Mouse (Mus musculus) heart, postnatal 0 days (tissue): ENCODE measurements around the gene Hsd17b1. TPM values are rescaled to one million over a fixed set of nuclear protein-coding genes. Genes with fewer than 3 reads are reported as not detected.
"Not testable (repeated sequence)": the region's sequence is repeated elsewhere in the genome, so short reads cannot be mapped to it uniquely, and the experiment has no call there.

ENCODE experiments used
- ATAC-seq: fragments of 200-750 bp; cut with Nextera tagmentation; 2 replicates; pipeline ENCODE4 v1.8.0; 2017; ENCODE audit warnings: low read depth, moderate number of reproducible peaks, moderate library complexity; ENCODE audit not compliant: insufficient read depth
- DNase-seq: peaks from one replicate; pipeline ENCODE4 v3.0.0-alpha.2; 2016; ENCODE audit warnings: low spot score
- H3K27ac ChIP-seq: fragments of 300-500 bp; sonication (generic); 2 replicates; pipeline ENCODE4 v1.5.1; 2014; ENCODE audit warnings: low read depth, mild to moderate bottlenecking
- H3K27me3 ChIP-seq: fragments of 300-500 bp; sonication (generic); 2 replicates; pipeline ENCODE4 v1.6.1; 2014; ENCODE audit warnings: low read length, mixed read lengths; ENCODE audit not compliant: control insufficient read depth, insufficient read depth
- H3K36me3 ChIP-seq: fragments of 300-500 bp; sonication (generic); replicated peaks from 2 replicates; pipeline ENCODE4 v1.6.1; 2014; ENCODE audit warnings: low read length, mixed read lengths; ENCODE audit not compliant: control insufficient read depth, insufficient read depth
- H3K4me1 ChIP-seq: fragments of 300-500 bp; sonication (generic); 2 replicates; pipeline ENCODE4 v1.6.1; 2014; ENCODE audit warnings: antibody characterized with exemption; ENCODE audit not compliant: control insufficient read depth, insufficient read depth
- H3K4me2 ChIP-seq: fragments of 300-500 bp; sonication (generic); 2 replicates; pipeline ENCODE4 v1.6.1; 2014; ENCODE audit warnings: low read depth, mild to moderate bottlenecking, low read length, moderate library complexity
- H3K4me3 ChIP-seq: fragments of 300-500 bp; sonication (generic); 2 replicates; pipeline ENCODE4 v1.5.1; 2014; ENCODE audit warnings: low read depth, low read length
- H3K9ac ChIP-seq: fragments of 300-500 bp; sonication (generic); replicated peaks from 2 replicates; pipeline ENCODE4 v1.6.1; 2014; ENCODE audit warnings: low read depth, low read length, mixed read lengths
- H3K9me3 ChIP-seq: fragments of 300-500 bp; sonication (generic); replicated peaks from 2 replicates; pipeline ENCODE4 v1.6.1; 2016; ENCODE audit warnings: low read length; ENCODE audit not compliant: control insufficient read depth
- CTCF ChIP-seq: IDR thresholded peaks from 2 replicates; pipeline ENCODE4 v1.5.1; 2016; ENCODE audit warnings: antibody characterized with exemption, control low read depth, low read depth
- EP300 ChIP-seq: IDR thresholded peaks from 2 replicates; pipeline ENCODE4 v1.6.1; 2016; ENCODE audit warnings: antibody characterized with exemption, low read depth
- WGBS: fragments of 180-500 bp; shearing (Covaris S2); extraction: QIAGEN DNeasy Blood & Tissue Kit; methylation state at CpG from one replicate; pipeline ENCODE4 v1.1.7; 2014; 5-methylcytosine and 5-hydroxymethylcytosine counted together
- microRNA-seq: library from miRNA; unstranded; fragments of <30 nt; microRNA quantifications from one replicate; pipeline ENCODE4, GENCODE M21; 2016
- polyA plus RNA-seq: library from polyadenylated mRNA; unstranded; fragments of >200 nt; fragmentation: Nextera tagmentation; extraction: Ambion mirVana; gene quantifications from 2 replicates; pipeline ENCODE4 v1.2.1, GENCODE M21; 2015
- total RNA-seq: library from RNA; depleted of rRNA; stranded (reverse); fragments of >200 nt; gene quantifications from 2 replicates; pipeline ENCODE4 v1.2.3, GENCODE M21; 2014; ENCODE audit warnings: low replicate concordance; rRNA removed

Hsd17b1 gene
- total and polyA plus RNA-seq, 2 experiments from 2014 or later, result not detected

DNA sequence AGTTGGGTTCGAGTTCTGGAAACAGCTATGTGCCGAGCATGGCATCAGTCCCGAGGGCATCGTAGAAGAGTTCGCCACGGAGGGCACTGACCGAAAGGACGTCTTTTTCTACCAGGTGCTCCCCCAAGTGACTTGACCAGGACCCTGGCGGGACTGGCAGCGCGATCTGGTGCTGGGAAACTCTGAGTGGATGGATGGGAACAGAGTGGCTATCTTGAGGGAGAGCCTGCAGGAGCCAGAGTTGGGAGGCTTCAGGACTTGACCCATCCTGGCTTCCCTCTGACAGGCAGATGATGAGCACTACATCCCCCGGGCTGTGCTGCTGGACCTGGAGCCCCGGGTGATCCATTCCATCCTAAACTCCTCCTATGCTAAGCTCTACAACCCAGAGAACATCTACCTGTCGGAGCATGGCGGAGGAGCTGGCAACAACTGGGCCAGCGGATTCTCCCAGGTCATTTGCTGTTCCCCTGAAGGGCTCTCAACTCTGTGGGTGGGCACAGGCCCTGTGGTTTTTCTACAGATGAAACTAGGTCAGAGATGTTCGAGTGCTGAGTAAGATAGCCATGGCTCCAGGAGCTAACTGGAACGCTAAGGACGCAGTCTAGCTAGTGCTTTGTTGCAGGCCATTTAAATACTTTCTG, 42.5 kb downstream of the Hsd17b1 start:
- Histone ChIP-seq H3K4me1 (peaks cover 24% of the 10 kb centered on the region), H3K27ac (peak overlapping the region; percentile 81), H3K36me3 (peaks cover 24% of the 10 kb centered on the region), H3K4me2 (peak overlapping the region; percentile 73), H3K9me3 (no peaks in the 10 kb centered on the region), H3K4me3 (peak overlapping the region; percentile 74), H3K9ac (peak overlapping the region; percentile 55), H3K27me3 (no peaks in the 10 kb centered on the region)
- 19% methylated on average over 19 of the region's 19 CpGs for WGBS
- DNase-seq, result no peak
- no peak for ATAC-seq
- no peak for TF ChIP-seq EP300
- TF ChIP-seq CTCF, result no peak

DNA sequence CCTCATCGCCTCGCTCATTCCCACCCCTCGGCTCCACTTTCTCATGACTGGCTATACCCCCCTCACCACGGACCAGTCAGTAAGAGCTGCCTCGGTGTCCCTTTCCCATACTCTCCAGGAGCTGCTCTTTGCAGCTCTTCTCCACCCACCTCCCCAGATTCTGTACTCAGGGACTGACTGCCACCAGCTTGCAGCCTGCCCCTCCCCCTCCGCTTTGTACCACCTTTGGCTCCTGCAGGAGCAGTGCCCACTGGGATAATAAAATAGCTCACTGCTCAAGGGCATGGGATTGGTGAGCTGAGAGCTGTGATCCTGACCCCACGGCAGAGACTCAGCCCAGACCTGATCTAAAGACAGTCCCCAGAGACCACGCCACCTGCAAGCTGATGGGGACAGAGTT, 46.3 kb downstream of the Hsd17b1 start:
- not testable (repeated sequence) for H3K27me3 ChIP-seq, H3K4me3 ChIP-seq, H3K4me2 ChIP-seq, DNase-seq, H3K4me1 ChIP-seq, H3K9ac ChIP-seq, H3K9me3 ChIP-seq, H3K27ac ChIP-seq, ATAC-seq
- 95% methylated on average over 8 of the region's 8 CpGs for WGBS
- peaks cover 36% of the 10 kb centered on the region for H3K36me3 ChIP-seq

DNA sequence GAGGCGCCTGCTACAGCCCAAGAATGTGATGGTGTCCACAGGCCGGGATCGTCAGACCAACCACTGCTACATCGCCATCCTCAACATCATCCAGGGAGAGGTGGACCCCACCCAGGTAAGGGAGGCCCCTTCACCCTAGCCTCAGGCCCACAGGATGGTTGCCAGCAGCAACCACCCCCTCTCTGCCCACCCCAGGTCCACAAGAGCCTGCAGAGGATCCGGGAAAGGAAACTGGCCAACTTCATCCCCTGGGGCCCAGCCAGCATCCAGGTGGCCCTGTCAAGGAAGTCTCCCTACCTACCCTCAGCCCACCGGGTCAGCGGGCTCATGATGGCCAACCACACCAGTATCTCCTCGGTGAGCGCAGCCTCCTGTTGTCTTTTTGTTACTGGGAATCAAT, 46.8 kb downstream of the Hsd17b1 start:
- H3K27ac ChIP-seq, H3K27me3 ChIP-seq, DNase-seq, H3K4me2 ChIP-seq, H3K4me1 ChIP-seq, ATAC-seq, H3K4me3 ChIP-seq, H3K9ac ChIP-seq, H3K9me3 ChIP-seq: not testable (repeated sequence)
- 90% methylated on average over 7 of the region's 9 CpGs for WGBS
- H3K36me3 ChIP-seq, result peaks cover 36% of the 10 kb centered on the region

DNA sequence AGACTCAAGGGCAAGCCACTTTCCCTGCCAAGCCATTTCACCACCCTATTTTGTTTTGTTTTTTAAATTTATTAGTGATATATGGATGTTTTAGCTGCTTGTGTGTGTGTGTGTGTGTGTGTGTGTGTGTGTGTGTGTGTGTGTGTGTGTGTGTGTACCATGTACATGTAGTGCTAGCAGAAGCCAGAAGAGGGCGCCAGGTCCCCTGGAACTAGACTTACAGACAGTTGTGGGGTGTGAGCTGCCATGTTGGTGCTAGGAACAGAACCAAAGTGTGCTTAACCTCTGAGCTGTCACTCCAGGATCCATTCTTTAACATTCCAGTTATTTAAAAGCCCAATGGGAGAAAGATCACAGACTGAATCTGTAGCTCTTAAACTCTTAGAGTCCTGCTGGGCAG, 48.9 kb downstream of the Hsd17b1 start:
- no peak for TF ChIP-seq CTCF
- no peak for TF ChIP-seq EP300
- no peaks in the 10 kb centered on the region for H3K9me3 ChIP-seq
- WGBS, result 61% methylated on average over 1 of the region's 1 CpGs
- ATAC-seq, result no peak
- no peak overlapping the region for H3K4me3 ChIP-seq
- no peak overlapping the region for H3K4me2 ChIP-seq
- no peaks in the 10 kb centered on the region for H3K27me3 ChIP-seq
- peaks cover 8% of the 10 kb centered on the region; the same call in 1 of the 2 replicates for H3K4me1 ChIP-seq
- H3K27ac ChIP-seq, result no peak overlapping the region
- no peak for DNase-seq
- H3K36me3 ChIP-seq, result peaks cover 36% of the 10 kb centered on the region
- H3K9ac ChIP-seq, result no peak overlapping the region

DNA sequence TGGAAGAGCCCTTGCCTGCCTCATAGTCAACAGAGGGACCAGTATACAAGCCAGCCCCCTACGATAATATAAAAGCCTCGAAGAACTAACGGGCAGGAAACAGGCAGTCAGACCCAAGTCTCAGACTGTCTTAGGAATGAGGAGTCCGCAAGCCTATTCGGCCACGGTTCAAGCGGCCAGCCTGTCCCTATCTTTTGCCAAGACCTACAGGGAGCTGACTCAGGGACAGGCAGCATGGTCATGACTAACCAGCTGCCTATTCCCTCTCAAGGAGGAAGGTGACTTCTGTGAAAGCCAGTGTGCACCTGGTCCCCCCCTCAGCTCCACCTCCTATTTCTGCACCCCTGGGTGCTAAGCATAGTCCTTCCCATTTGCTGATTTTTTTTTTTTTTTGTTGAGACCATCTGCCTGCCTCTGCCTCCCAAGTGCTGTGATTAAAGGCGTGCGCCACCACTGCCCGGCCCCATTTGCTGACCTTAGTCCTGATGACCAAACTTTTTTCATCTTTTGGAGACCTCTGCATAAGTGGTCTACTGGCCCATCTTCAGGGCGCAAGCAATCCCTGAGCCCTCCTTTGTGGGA, 50.9 kb downstream of the Hsd17b1 start:
- H3K27ac ChIP-seq, result no peak overlapping the region
- DNase-seq, result no peak
- H3K27me3 ChIP-seq, result no peaks in the 10 kb centered on the region
- H3K36me3 ChIP-seq, result peaks cover 17% of the 10 kb centered on the region
- H3K9me3 ChIP-seq, result no peaks in the 10 kb centered on the region
- no peak for TF ChIP-seq EP300
- TF ChIP-seq CTCF, result no peak
- no peak for ATAC-seq
- H3K9ac ChIP-seq, result no peak overlapping the region
- 79% methylated on average over 11 of the region's 11 CpGs for WGBS
- no peak overlapping the region for H3K4me3 ChIP-seq
- H3K4me1 ChIP-seq, result peaks cover 9% of the 10 kb centered on the region; the same call in 1 of the 2 replicates
- H3K4me2 ChIP-seq, result no peak overlapping the region

Small RNA genes within 50 kb of the gene (microRNA-seq; reads per million reads assigned to microRNA genes)
- gene Mir6928, result 1.2 reads per million

Other genes starting within 250 kb of the Hsd17b1 start
- 29.2 and 48.2 TPM in 2 replicates for gene Stat5b, start 227.7 kb upstream of the Hsd17b1 start, total RNA-seq
- gene Stat5b, start 227.7 kb upstream of the Hsd17b1 start, polyA plus RNA-seq, result 22.5 and 23.3 TPM in 2 replicates
- 12.6 and 21.3 TPM in 2 replicates for gene Stat5a, start 219.1 kb upstream of the Hsd17b1 start, total RNA-seq
- 9.6 and 11.7 TPM in 2 replicates for gene Stat5a, start 219.1 kb upstream of the Hsd17b1 start, polyA plus RNA-seq
- gene Stat3, start 138.9 kb upstream of the Hsd17b1 start, total RNA-seq, result 105 and 128 TPM in 2 replicates
- 53.5 and 65.7 TPM in 2 replicates for gene Stat3, start 138.9 kb upstream of the Hsd17b1 start, polyA plus RNA-seq
- 274 and 305 TPM in 2 replicates for gene Cavin1, start 107.5 kb upstream of the Hsd17b1 start, total RNA-seq
- 401 and 442 TPM in 2 replicates for gene Cavin1, start 107.5 kb upstream of the Hsd17b1 start, polyA plus RNA-seq
- gene Atp6v0a1, start 69.0 kb upstream of the Hsd17b1 start, total RNA-seq, result 57.0 and 57.1 TPM in 2 replicates
- 49.2 and 50.3 TPM in 2 replicates for gene Atp6v0a1, start 69.0 kb upstream of the Hsd17b1 start, polyA plus RNA-seq
- gene Naglu, start 8.4 kb upstream of the Hsd17b1 start, total RNA-seq, result 15.8 and 20.2 TPM in 2 replicates
- 10.3 and 12.0 TPM in 2 replicates for gene Naglu, start 8.4 kb upstream of the Hsd17b1 start, polyA plus RNA-seq
- 44.6 and 64.1 TPM in 2 replicates for gene Coasy, start 4.2 kb downstream of the Hsd17b1 start, total RNA-seq
- gene Coasy, start 4.2 kb downstream of the Hsd17b1 start, polyA plus RNA-seq, result 26.8 and 26.9 TPM in 2 replicates
- 21.8 and 46.6 TPM in 2 replicates for gene Mlx, start 8.9 kb downstream of the Hsd17b1 start, total RNA-seq
- gene Mlx, start 8.9 kb downstream of the Hsd17b1 start, polyA plus RNA-seq, result 26.7 and 29.0 TPM in 2 replicates
- 1.2 and 7.3 TPM in 2 replicates for gene Psmc3ip, start 17.0 kb downstream of the Hsd17b1 start, total RNA-seq
- gene Psmc3ip, start 17.0 kb downstream of the Hsd17b1 start, polyA plus RNA-seq, result 10.3 and 12.0 TPM in 2 replicates
- 44.8 and 47.6 TPM in 2 replicates for gene Retreg3, start 41.5 kb downstream of the Hsd17b1 start, total RNA-seq
- 11.3 and 11.7 TPM in 2 replicates for gene Retreg3, start 41.5 kb downstream of the Hsd17b1 start, polyA plus RNA-seq
- gene Tubg1, start 41.5 kb downstream of the Hsd17b1 start, total RNA-seq, result 47.4 and 54.8 TPM in 2 replicates
- gene Tubg1, start 41.5 kb downstream of the Hsd17b1 start, polyA plus RNA-seq, result 38.7 and 39.4 TPM in 2 replicates
- gene Tubg2, start 77.5 kb downstream of the Hsd17b1 start, total RNA-seq, result 0.08 TPM in 1 of 2 replicates, not detected in the other
- gene Tubg2, start 77.5 kb downstream of the Hsd17b1 start, polyA plus RNA-seq, result 1.8 and 2.1 TPM in 2 replicates
- 0.54 and 1.4 TPM in 2 replicates for gene Cntnap1, start 92.1 kb downstream of the Hsd17b1 start, total RNA-seq
- gene Cntnap1, start 92.1 kb downstream of the Hsd17b1 start, polyA plus RNA-seq, result 0.20 and 0.21 TPM in 2 replicates
- 22.0 and 23.2 TPM in 2 replicates for gene Plekhh3, start 92.9 kb downstream of the Hsd17b1 start, total RNA-seq
- gene Plekhh3, start 92.9 kb downstream of the Hsd17b1 start, polyA plus RNA-seq, result 9.5 and 10.6 TPM in 2 replicates
- gene Ccr10, start 97.0 kb downstream of the Hsd17b1 start, total RNA-seq, result 0.19 TPM in 1 of 2 replicates, not detected in the other
- 0.31 and 0.52 TPM in 2 replicates for gene Ccr10, start 97.0 kb downstream of the Hsd17b1 start, polyA plus RNA-seq
- 12.0 and 16.4 TPM in 2 replicates for gene Ezh1, start 148.1 kb downstream of the Hsd17b1 start, total RNA-seq
- 12.1 and 13.1 TPM in 2 replicates for gene Ezh1, start 148.1 kb downstream of the Hsd17b1 start, polyA plus RNA-seq
- gene Ramp2, start 167.6 kb downstream of the Hsd17b1 start, total RNA-seq, result 159 and 253 TPM in 2 replicates
- gene Ramp2, start 167.6 kb downstream of the Hsd17b1 start, polyA plus RNA-seq, result 181 and 182 TPM in 2 replicates
- 99.2 and 116 TPM in 2 replicates for gene Vps25, start 175.3 kb downstream of the Hsd17b1 start, total RNA-seq
- gene Vps25, start 175.3 kb downstream of the Hsd17b1 start, polyA plus RNA-seq, result 125 and 130 TPM in 2 replicates
- gene Wnk4, start 182.2 kb downstream of the Hsd17b1 start, total RNA-seq, result 2.0 and 3.2 TPM in 2 replicates
- 3.8 and 4.0 TPM in 2 replicates for gene Wnk4, start 182.2 kb downstream of the Hsd17b1 start, polyA plus RNA-seq
- gene Cntd1, start 200.6 kb downstream of the Hsd17b1 start, total RNA-seq, result not detected in 2 replicates
- 0.22 and 0.56 TPM in 2 replicates for gene Cntd1, start 200.6 kb downstream of the Hsd17b1 start, polyA plus RNA-seq
- gene Coa3, start 200.7 kb downstream of the Hsd17b1 start, total RNA-seq, result 175 and 216 TPM in 2 replicates
- 189 and 206 TPM in 2 replicates for gene Coa3, start 200.7 kb downstream of the Hsd17b1 start, polyA plus RNA-seq
- 73.0 and 88.2 TPM in 2 replicates for gene Becn1, start 223.9 kb downstream of the Hsd17b1 start, total RNA-seq
- gene Becn1, start 223.9 kb downstream of the Hsd17b1 start, polyA plus RNA-seq, result 98.9 and 107 TPM in 2 replicates
- 44.7 and 52.2 TPM in 2 replicates for gene Psme3, start 237.8 kb downstream of the Hsd17b1 start, total RNA-seq
- 47.8 and 52.0 TPM in 2 replicates for gene Psme3, start 237.8 kb downstream of the Hsd17b1 start, polyA plus RNA-seq
- 1.8 and 2.0 TPM in 2 replicates for gene Aoc2, start 246.7 kb downstream of the Hsd17b1 start, total RNA-seq
- gene Aoc2, start 246.7 kb downstream of the Hsd17b1 start, polyA plus RNA-seq, result 0.16 and 0.30 TPM in 2 replicates